Mouse (Mus musculus) olfactory bulb, adult 2 months (tissue): ENCODE measurements around the gene Zdhhc18.

Experiments used
- CTCF ChIP-seq: fragments of 200-500 bp; IDR thresholded peaks from 2 replicates; pipeline ENCODE4 v1.5.1; 2012; ENCODE audit warnings: low read depth, mild to moderate bottlenecking, low read length, moderate library complexity; ENCODE audit not compliant: insufficient read depth
- POLR2A ChIP-seq: fragments of 200-500 bp; IDR thresholded peaks from 2 replicates; pipeline ENCODE4 v1.6.1; 2012; ENCODE audit warnings: mild to moderate bottlenecking, low read depth, low read length, moderate library complexity; ENCODE audit not compliant: insufficient read depth

GRCm38 (mm10) chr4:133651986-133652385 is 2.0 kb upstream of the Zdhhc18 start:
- no peak for TF ChIP-seq CTCF
- TF ChIP-seq POLR2A: no peak
